Mouse (Mus musculus): ENCODE measurements around the gene Hoxb8.

Hoxb8 gene

GRCm38 (mm10) chr11:96268031-96268745 lies 13.5 kb upstream of the Hoxb8 start:
- no peak for DNase-seq (ENCODE audit: low spot score in 2 of 2)

GRCm38 (mm10) chr11:96269869-96270268 lies 11.8 kb upstream of the Hoxb8 start:
- no peak for DNase-seq (ENCODE audit: low spot score in 2 of 2)

- DNase-seq (ENCODE audit: low spot score in 2 of 2): no peak
Measured at GRCm38 (mm10) chr11:96270996-96271540, 10.6 kb upstream of the Hoxb8 start, which contains the start of gene Hoxb9. Gene Hoxb9, plus strand, starts transcription at chr11:96271457.

- DNase-seq (ENCODE audit: low spot score in 2 of 2): no peak
Measured at GRCm38 (mm10) chr11:96271541-96272011, 10.1 kb upstream of the Hoxb8 start.

GRCm38 (mm10) chr11:96272024-96272921 lies 9.4 kb upstream of the Hoxb8 start:
- no peak for DNase-seq (ENCODE audit: low spot score in 2 of 2)

- no peak for DNase-seq (ENCODE audit: low spot score in 2 of 2)
Measured at GRCm38 (mm10) chr11:96274428-96274827, 7.3 kb upstream of the Hoxb8 start.

GRCm38 (mm10) chr11:96275896-96276295 lies 5.8 kb upstream of the Hoxb8 start:
- DNase-seq (ENCODE audit: low spot score in 2 of 2): no peak

GRCm38 (mm10) chr11:96277151-96278044 lies 4.3 kb upstream of the Hoxb8 start:
- DNase-seq (ENCODE audit: low spot score in 2 of 2): no peak

GRCm38 (mm10) chr11:96278324-96278723 lies 3.4 kb upstream of the Hoxb8 start:
- DNase-seq (ENCODE audit: low spot score in 2 of 2): no peak

- peak; percentile 36 to 76 for DNase-seq (ENCODE audit: low spot score in 2 of 2)
Measured at GRCm38 (mm10) chr11:96278773-96279172, 2.9 kb upstream of the Hoxb8 start.

GRCm38 (mm10) chr11:96279421-96280233 lies 2.1 kb upstream of the Hoxb8 start:
- DNase-seq (ENCODE audit: low spot score in 2 of 2): no peak

- DNase-seq (ENCODE audit: low spot score in 2 of 2): no peak
Measured at GRCm38 (mm10) chr11:96280399-96281378, 1.0 kb upstream of the Hoxb8 start.

GRCm38 (mm10) chr11:96281396-96281795 lies 309 bp upstream of the Hoxb8 start:
- DNase-seq (ENCODE audit: low spot score in 2 of 2): no peak

- no peak for DNase-seq (ENCODE audit: low spot score in 2 of 2)
Measured at GRCm38 (mm10) chr11:96282795-96283430, 1.2 kb downstream of the Hoxb8 start.

- DNase-seq (ENCODE audit: low spot score in 2 of 2): peak in 1 of 2 experiments; percentile 18
Measured at GRCm38 (mm10) chr11:96284041-96284749, 2.5 kb downstream of the Hoxb8 start.

GRCm38 (mm10) chr11:96284774-96285734 lies 3.3 kb downstream of the Hoxb8 start:
- DNase-seq (ENCODE audit: low spot score in 2 of 2): no peak

All from thymus, postnatal 10 days (tissue).